Mouse (Mus musculus) bone marrow macrophage, adult 2 months (primary cell): Measurements from ENCODE around the gene Olfr94. TPM values are rescaled to one million over a fixed set of nuclear protein-coding genes. Genes with fewer than 3 reads are reported as not detected.

Experiments used
- H3K27ac ChIP-seq: 2 replicates; pipeline ENCODE4 v1.5.1; 2012; ENCODE audit warnings: low read depth, low read length; ENCODE audit not compliant: insufficient read depth
- H3K4me1 ChIP-seq: 2 replicates; pipeline ENCODE4 v1.6.1; 2012; ENCODE audit warnings: low read length; ENCODE audit not compliant: control insufficient read depth, insufficient read depth
- H3K4me3 ChIP-seq: 2 replicates; pipeline ENCODE4 v1.5.1; 2012; ENCODE audit warnings: mild to moderate bottlenecking, low read length, moderate library complexity; ENCODE audit not compliant: insufficient read depth
- CTCF ChIP-seq: IDR thresholded peaks from 2 replicates; pipeline ENCODE4 v1.5.1; 2012; ENCODE audit warnings: low read depth, mild to moderate bottlenecking, low read length, moderate library complexity
- POLR2A ChIP-seq: IDR thresholded peaks from 2 replicates; pipeline ENCODE4 v1.6.1; 2012; ENCODE audit warnings: mild to moderate bottlenecking, low read depth, low read length, borderline replicate concordance
- polyA plus RNA-seq: library from polyadenylated mRNA; stranded (reverse); fragments of >200 nt; gene quantifications from 2 replicates; pipeline ENCODE4 v1.2.4, GENCODE M21; 2012; ENCODE audit not compliant: missing spikeins, insufficient read depth, insufficient read length

Gene Olfr94
- polyA plus RNA-seq, 1 experiment = not detected

GRCm38 (mm10) chr17:37210884-37211768 lies 10.3 kb upstream of the Olfr94 start:
- Histone ChIP-seq H3K4me1 (no peaks in the 10 kb centered on the region), H3K4me3 (no peak overlapping the region), H3K27ac (no peak overlapping the region)
- TF ChIP-seq POLR2A (no peak), CTCF (no peak)

GRCm38 (mm10) chr17:37203917-37204236 lies 3.1 kb upstream of the Olfr94 start:
- no peak overlapping the region for H3K4me3 ChIP-seq
- TF ChIP-seq POLR2A (no peak), CTCF (no peak)
- no peaks in the 10 kb centered on the region for H3K4me1 ChIP-seq
- H3K27ac ChIP-seq = no peak overlapping the region

- no peak overlapping the region for H3K4me3 ChIP-seq
- TF ChIP-seq CTCF (peak; percentile 99), POLR2A (no peak)
- no peaks in the 10 kb centered on the region for H3K4me1 ChIP-seq
- no peak overlapping the region for H3K27ac ChIP-seq
Observed at GRCm38 (mm10) chr17:37203206-37203916, 2.6 kb upstream of the Olfr94 start.

- Histone ChIP-seq H3K27ac (no peak overlapping the region), H3K4me3 (no peak overlapping the region), H3K4me1 (no peaks in the 10 kb centered on the region)
- TF ChIP-seq CTCF (no peak), POLR2A (no peak)
Observed at GRCm38 (mm10) chr17:37196845-37197724, 3.7 kb downstream of the Olfr94 start.

GRCm38 (mm10) chr17:37194782-37195181 lies 6.0 kb downstream of the Olfr94 start:
- H3K4me1 ChIP-seq = no peaks in the 10 kb centered on the region
- no peak for TF ChIP-seq POLR2A
- no peak for TF ChIP-seq CTCF
- H3K4me3 ChIP-seq = no peak overlapping the region
- no peak overlapping the region for H3K27ac ChIP-seq

GRCm38 (mm10) chr17:37193656-37194055 lies 7.1 kb downstream of the Olfr94 start, which contains the start of gene Ubd:
Gene Ubd (plus strand): TSS chr17:37193892.
- Histone ChIP-seq H3K4me1 (no peaks in the 10 kb centered on the region), H3K4me3 (no peak within 1 kb of the TSS), H3K27ac (no peak within 1 kb of the TSS)
- no peak for TF ChIP-seq POLR2A
- TF ChIP-seq CTCF = no peak

GRCm38 (mm10) chr17:37193032-37193431 lies 7.8 kb downstream of the Olfr94 start:
- H3K4me3 ChIP-seq = no peak overlapping the region
- H3K27ac ChIP-seq = no peak overlapping the region
- no peaks in the 10 kb centered on the region for H3K4me1 ChIP-seq
- TF ChIP-seq POLR2A (no peak), CTCF (no peak)

- TF ChIP-seq POLR2A = no peak
- no peak for TF ChIP-seq CTCF
- H3K4me3 ChIP-seq = no peak overlapping the region
- H3K4me1 ChIP-seq = no peaks in the 10 kb centered on the region
- H3K27ac ChIP-seq = no peak overlapping the region
Observed at GRCm38 (mm10) chr17:37190711-37191110, 10.1 kb downstream of the Olfr94 start.

GRCm38 (mm10) chr17:37185474-37185873 lies 15.3 kb downstream of the Olfr94 start:
- Histone ChIP-seq H3K27ac (no peak overlapping the region), H3K4me1 (no peaks in the 10 kb centered on the region), H3K4me3 (peak overlapping the region; percentile 3; the same call in 1 of the 2 replicates)
- no peak for TF ChIP-seq CTCF
- no peak for TF ChIP-seq POLR2A
